Mouse (Mus musculus): ENCODE measurements around the gene Adprm.

DNA sequence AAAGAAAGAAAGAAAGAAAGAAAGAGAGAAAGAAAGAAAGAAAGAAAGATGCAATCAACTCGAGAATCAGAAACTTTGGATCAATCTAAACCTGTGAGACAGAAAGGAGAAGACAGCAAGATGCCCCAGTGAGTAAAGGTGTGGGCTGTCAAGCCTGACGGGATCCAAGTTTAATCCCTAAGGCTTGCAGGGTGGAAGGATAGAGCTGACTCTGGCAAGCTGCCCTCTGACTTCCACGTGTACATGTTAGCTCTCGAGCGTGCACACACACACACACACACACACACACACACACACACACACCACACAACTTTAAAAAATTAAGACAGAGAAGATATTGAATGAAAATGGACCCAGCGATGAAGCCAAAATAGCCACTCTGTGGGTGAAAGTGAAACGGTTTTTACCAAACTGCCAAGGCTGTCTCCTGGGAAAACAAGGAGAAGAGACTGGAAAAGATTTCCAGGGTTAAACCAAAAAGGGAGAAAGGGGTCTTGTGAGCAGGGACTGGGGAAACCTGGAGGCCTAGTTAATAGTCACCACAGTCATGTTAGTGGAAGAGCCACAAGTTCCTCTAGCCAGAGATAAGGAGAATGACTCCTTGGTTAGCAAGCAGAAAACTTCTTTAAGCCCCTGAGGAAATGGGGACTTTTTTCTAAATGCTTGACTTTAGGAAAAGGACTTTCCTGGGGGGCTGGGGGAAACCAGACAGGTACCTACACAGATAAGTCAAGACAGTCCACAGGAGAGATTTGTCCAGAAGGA lies 32.5 kb downstream of the Adprm start:
- TF ChIP-seq POLR2A (IDR thresholded peaks at IDR 0.05; ENCODE audit: insufficient read depth, low read depth, low read length), result no peak
- TF ChIP-seq CTCF (IDR thresholded peaks at IDR 0.05; ENCODE audit: insufficient read depth, low read depth, low read length), result no peak
